Mouse (Mus musculus) CH12.LX (cell line): ENCODE data around the gene G6pc. TPM values are rescaled to one million over a fixed set of nuclear protein-coding genes. Genes with fewer than 3 reads are reported as not detected.

Source experiments
- DNase-seq: peaks from one replicate; pipeline ENCODE4 v3.0.0-alpha.2; 2013; ENCODE audit errors: extremely low read depth
- H3K27ac ChIP-seq: 2 replicates; pipeline ENCODE4 v1.5.1; 2012; ENCODE audit warnings: low read depth, mild to moderate bottlenecking, control low read depth, moderate library complexity; ENCODE audit not compliant: insufficient read depth
- H3K27me3 ChIP-seq: replicated peaks from 2 replicates; pipeline ENCODE3; 2012; ENCODE audit warnings: inconsistent platforms
- H3K36me3 ChIP-seq, 2 experiments: replicated peaks in 1 of 2; 2 replicates each; pipeline versions ENCODE3 to v1.6.1; 2012; ENCODE audit warnings: inconsistent platforms in 1 of 2, low read length in 1 of 2, mild to moderate bottlenecking in 1 of 2, mixed read lengths in 1 of 2, moderate library complexity in 1 of 2; ENCODE audit not compliant: control insufficient read depth in 1 of 2, insufficient read depth in 1 of 2
- H3K4me1 ChIP-seq, 2 experiments: 2 replicates each; pipeline ENCODE4 v1.6.1; 2012; ENCODE audit warnings: inconsistent platforms in 1 of 2, moderate library complexity in 1 of 2; ENCODE audit not compliant: insufficient read depth in 2 of 2, control insufficient read depth in 1 of 2
- H3K4me2 ChIP-seq: 2 replicates; pipeline ENCODE4 v1.6.1; 2012; ENCODE audit warnings: low read depth, mild to moderate bottlenecking, control low read depth; ENCODE audit not compliant: poor library complexity, insufficient read depth, severe bottlenecking
- H3K4me3 ChIP-seq, 3 experiments: fragments of 150-350 bp in 1 of 3; sonication (generic) in 1 of 3; replicated peaks in 1 of 3; 2 replicates each; pipeline versions ENCODE3 to v1.5.1; 2011 to 2012; ENCODE audit warnings: low read depth in 2 of 3, low read length in 2 of 3, mild to moderate bottlenecking in 2 of 3, moderate library complexity in 2 of 3, control low read depth in 1 of 3, improper control_type of control experiment in 1 of 3, inconsistent platforms in 1 of 3, mixed read lengths in 1 of 3; ENCODE audit not compliant: poor library complexity in 1 of 3
- H3K79me2 ChIP-seq: replicated peaks from 2 replicates; pipeline ENCODE4 v1.6.1; 2012; ENCODE audit warnings: mild to moderate bottlenecking, moderate library complexity; ENCODE audit not compliant: control insufficient read depth, poor library complexity, insufficient read depth, severe bottlenecking; ENCODE audit errors: extremely low read depth
- H3K9ac ChIP-seq: 2 replicates; pipeline ENCODE4 v1.6.1; 2012; ENCODE audit warnings: low read depth, mild to moderate bottlenecking, control low read depth, moderate library complexity; ENCODE audit not compliant: insufficient read depth
- H3K9me3 ChIP-seq: replicated peaks from 2 replicates; pipeline ENCODE3; 2012; ENCODE audit warnings: low read length, inconsistent platforms, mixed read lengths
- BHLHE40 ChIP-seq: IDR thresholded peaks from 2 replicates; pipeline ENCODE4 v1.6.1; 2011; ENCODE audit warnings: mild to moderate bottlenecking, low read depth, low read length, improper control_type of control experiment
- CHD1 ChIP-seq: IDR thresholded peaks from 2 replicates; pipeline ENCODE4 v1.6.1; 2012; ENCODE audit warnings: low read depth, low read length, improper control_type of control experiment, inconsistent platforms
- CHD2 ChIP-seq: IDR thresholded peaks from 2 replicates; pipeline ENCODE4 v1.6.1; 2011; ENCODE audit warnings: low read length, improper control_type of control experiment
- CTCF ChIP-seq, 2 experiments: IDR thresholded peaks in 1 of 2; conservative IDR thresholded peaks in 1 of 2; 2 replicates each; pipeline ENCODE4 v1.5.1; 2011 to 2012; ENCODE audit warnings: low read depth in 2 of 2, low read length in 2 of 2, improper control_type of control experiment in 1 of 2, inconsistent platforms in 1 of 2, mild to moderate bottlenecking in 1 of 2, moderate library complexity in 1 of 2
- ETS1 ChIP-seq: conservative IDR thresholded peaks from 2 replicates; pipeline ENCODE4 v1.6.1; 2012; ENCODE audit warnings: low read depth, mild to moderate bottlenecking, inconsistent platforms, low read length, improper control_type of control experiment, moderate library complexity
- GABPA ChIP-seq: IDR thresholded peaks from 2 replicates; pipeline ENCODE4 v1.6.1; 2012; ENCODE audit warnings: low read depth, low read length, improper control_type of control experiment, inconsistent platforms; ENCODE audit not compliant: insufficient replicate concordance
- IRF4 ChIP-seq: IDR thresholded peaks from 2 replicates; pipeline ENCODE4 v1.6.1; 2014; ENCODE audit warnings: low read depth, mild to moderate bottlenecking, inconsistent platforms, low read length, improper control_type of control experiment
- JUN ChIP-seq: IDR thresholded peaks from 2 replicates; pipeline ENCODE4 v1.6.1; 2011; ENCODE audit warnings: low read depth, mild to moderate bottlenecking, low read length, improper control_type of control experiment, moderate library complexity; ENCODE audit not compliant: insufficient read depth
- MAZ ChIP-seq: IDR thresholded peaks from 2 replicates; pipeline ENCODE4 v1.6.1; 2012; ENCODE audit warnings: low read depth, mild to moderate bottlenecking, inconsistent platforms, low read length, improper control_type of control experiment, moderate library complexity
- MEF2A ChIP-seq: IDR thresholded peaks from 2 replicates; pipeline ENCODE4 v1.6.1; 2014; ENCODE audit warnings: low read depth, mild to moderate bottlenecking, inconsistent platforms, low read length, improper control_type of control experiment, borderline replicate concordance
- MXI1 ChIP-seq: IDR thresholded peaks from 2 replicates; pipeline ENCODE4 v1.6.1; 2011; ENCODE audit warnings: mild to moderate bottlenecking, low read depth, low read length, improper control_type of control experiment
- MYC ChIP-seq: IDR thresholded peaks from 2 replicates; pipeline ENCODE4 v1.6.1; 2011; ENCODE audit warnings: low read depth, mild to moderate bottlenecking, improper control_type of control experiment, low read length
- PAX5 ChIP-seq: IDR thresholded peaks from 2 replicates; pipeline ENCODE4 v1.6.1; 2012; ENCODE audit warnings: low read length, inconsistent platforms, mixed read lengths
- POLR2A ChIP-seq: IDR thresholded peaks from 2 replicates; pipeline ENCODE4 v1.6.1; 2011; ENCODE audit warnings: low read depth, mild to moderate bottlenecking, improper control_type of control experiment, low read length
- SIN3A ChIP-seq: IDR thresholded peaks from 2 replicates; pipeline ENCODE4 v1.6.1; 2012; ENCODE audit warnings: low read length, improper control_type of control experiment, inconsistent platforms
- TBP ChIP-seq: conservative IDR thresholded peaks from 2 replicates; pipeline ENCODE4 v1.6.1; 2011; ENCODE audit warnings: low read depth, low read length, improper control_type of control experiment
- UBTF ChIP-seq: IDR thresholded peaks from 2 replicates; pipeline ENCODE4 v1.6.1; 2012; ENCODE audit warnings: low read depth, mild to moderate bottlenecking, inconsistent platforms, low read length, improper control_type of control experiment, moderate library complexity
- USF1 ChIP-seq: IDR thresholded peaks from 2 replicates; pipeline ENCODE4 v1.6.1; 2014; ENCODE audit warnings: low read depth, mild to moderate bottlenecking, inconsistent platforms, low read length, improper control_type of control experiment
- USF2 ChIP-seq: conservative IDR thresholded peaks from 2 replicates; pipeline ENCODE4 v1.6.1; 2011; ENCODE audit warnings: low read depth, low read length, improper control_type of control experiment
- ZC3H11A ChIP-seq: IDR thresholded peaks from 2 replicates; pipeline ENCODE4 v1.6.1; 2012; ENCODE audit warnings: low read depth, mild to moderate bottlenecking, inconsistent platforms, low read length, improper control_type of control experiment
- dilution Hi-C: fragments of 300-500 bp; cut with MboI; formaldehyde crosslinking; loops from 2 replicates; pipeline ENCODE4 v1.14.3; 2020; ENCODE audit warnings: low sequenced_read_pairs; ENCODE audit not compliant: extremely low pct_unique_long_range_greater_than_20kb, extremely low pct_ligation_motif_present
- in situ Hi-C: fragments of 300-500 bp; cut with MboI; formaldehyde crosslinking; loops from 3 replicates; pipeline ENCODE4 v1.14.3; 2019; ENCODE audit warnings: low sequenced_read_pairs, low pct_ligation_motif_present, low pct_unique_long_range_greater_than_20kb, mixed read lengths
- polyA plus RNA-seq: library from polyadenylated mRNA; unstranded; fragments of >175 nt; gene quantifications from 2 replicates; pipeline ENCODE4 v1.2.1, GENCODE M21; 2012; ENCODE audit warnings: low read depth; ENCODE audit not compliant: insufficient read length
- total RNA-seq, 2 experiments: library from RNA; depleted of rRNA; stranded (reverse); fragments of 300-350 nt in 1 of 2; fragments of >200 nt in 1 of 2; gene quantifications; 2 replicates each; pipeline ENCODE4 v1.2.3; 2012 to 2014

G6pc gene
- total and polyA plus RNA-seq, 3 experiments, result 0.08 TPM; not detected in 2

DNA sequence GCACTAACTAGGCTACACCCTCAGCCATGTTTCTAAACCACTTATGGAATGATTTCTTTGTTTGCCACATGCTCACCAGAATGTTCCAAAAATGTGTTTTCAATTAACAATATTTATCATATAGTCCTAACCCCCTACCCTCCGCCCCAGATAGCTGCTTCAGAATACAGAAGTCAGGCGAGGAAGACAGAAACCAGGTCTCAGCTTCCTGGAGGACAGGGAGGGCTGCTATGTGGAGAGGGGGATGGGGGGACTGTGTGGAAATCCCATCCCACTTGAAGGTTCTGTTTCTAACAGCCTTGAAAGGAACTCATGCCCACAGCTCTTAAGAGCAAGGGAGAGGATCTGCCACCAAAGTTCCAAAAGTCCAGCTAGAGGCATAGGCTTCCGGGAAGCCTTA lies 18.1 kb upstream of the G6pc start:
- in situ Hi-C loops, result no loop called here
- H3K27ac ChIP-seq, result no peak overlapping the region
- H3K36me3 ChIP-seq, result no peaks in the 10 kb centered on the region
- H3K27me3 ChIP-seq, result peaks cover 6% of the 10 kb centered on the region
- TF ChIP-seq PAX5 (no peak), USF2 (no peak), SIN3A (no peak), POLR2A (no peak), ZC3H11A (no peak), MEF2A (no peak), MYC (no peak), USF1 (no peak), GABPA (no peak), CHD1 (no peak), IRF4 (no peak), CHD2 (no peak), UBTF (no peak), MAZ (no peak)
- no peaks in the 10 kb centered on the region for H3K79me2 ChIP-seq
- no peak overlapping the region for H3K4me3 ChIP-seq
- H3K9me3 ChIP-seq, result peaks cover 10% of the 10 kb centered on the region
- no peak for DNase-seq
- peaks cover 5 to 8% of the 10 kb centered on the region in 2 experiments; a peak in 3 of 4 replicates for H3K4me1 ChIP-seq
- dilution Hi-C loops, result no loop called here
- no peak overlapping the region for H3K9ac ChIP-seq
- H3K4me2 ChIP-seq, result no peak overlapping the region

DNA sequence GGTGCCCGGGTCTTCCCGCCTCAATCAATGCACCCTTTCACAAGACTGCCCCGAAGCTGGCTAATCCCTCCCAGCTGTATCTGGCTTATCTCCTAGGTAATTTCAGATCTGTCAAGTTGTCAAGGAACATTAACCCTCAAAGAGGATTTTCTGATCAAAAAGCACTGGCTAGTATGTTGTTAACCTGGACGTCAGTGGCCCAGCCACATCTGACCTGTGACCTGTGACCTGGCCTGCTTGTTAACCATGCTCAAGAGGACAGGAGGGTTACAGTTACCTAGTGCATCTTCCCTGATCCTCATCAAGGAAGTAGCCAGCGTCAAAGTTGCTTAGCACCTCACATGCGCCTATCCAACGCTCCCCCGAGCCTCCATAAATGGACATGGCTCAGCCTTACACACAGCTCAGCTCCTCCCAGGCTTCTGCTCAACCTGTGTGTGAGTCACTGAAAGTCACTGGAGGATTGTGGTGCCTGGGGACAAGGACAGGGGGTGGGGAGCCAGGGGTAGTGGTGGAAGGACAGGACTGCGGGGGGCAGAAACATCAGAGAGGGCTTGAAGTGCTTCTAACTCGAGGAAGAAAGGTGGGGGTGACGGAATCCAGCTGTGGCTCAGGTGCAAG lies 16.2 kb upstream of the G6pc start:
- Histone ChIP-seq H3K9me3 (peaks cover 10% of the 10 kb centered on the region), H3K27ac (no peak overlapping the region), H3K27me3 (peaks cover 8% of the 10 kb centered on the region), H3K9ac (no peak overlapping the region), H3K36me3 (no peaks in the 10 kb centered on the region), H3K4me2 (no peak overlapping the region), H3K4me3 (no peak overlapping the region), H3K79me2 (no peaks in the 10 kb centered on the region), H3K4me1 (peaks cover 5 to 8% of the 10 kb centered on the region in 2 experiments; a peak in 3 of 4 replicates)
- dilution Hi-C loops (no loop called here), in situ Hi-C loops (no loop called here)
- TF ChIP-seq TBP (no peak), JUN (no peak), CTCF (conservative IDR thresholded peaks at IDR 0.05 in 1 of 2, IDR thresholded peaks at IDR 0.05 in 1 of 2; ENCODE audit: low read depth in 2 of 2, low read length in 2 of 2) (no peak), ETS1 (no peak), MEF2A (no peak), BHLHE40 (no peak), MXI1 (no peak)
- no peak for DNase-seq
